Mouse (Mus musculus): ENCODE measurements around the gene Mprip. TPM values are rescaled to one million over a fixed set of nuclear protein-coding genes. Genes with fewer than 3 reads are reported as not detected.

Gene Mprip
- polyA plus RNA-seq, 1 experiment from 2014 or later, result 28.6 TPM

GRCm38 (mm10) chr11:59778874-59779223, 117.7 kb downstream of the Mprip start:
- Histone ChIP-seq H3K4me1 (replicated peaks) (no peaks in the 10 kb centered on the region; the same call in 1 of the 2 replicates), H3K9me3 (no peaks in the 10 kb centered on the region), H3K36me3 (peaks cover 52% of the 10 kb centered on the region), H3K27ac (no peak overlapping the region), H3K27me3 (ENCODE audit: insufficient read depth, poor library complexity, severe bottlenecking) (no peaks in the 10 kb centered on the region), H3K4me3 (no peak overlapping the region)
- no peak for DNase-seq (ENCODE audit: low spot score)
- 71% methylated on average over 1 of the region's 1 CpGs for WGBS

- Histone ChIP-seq H3K4me1 (replicated peaks) (no peaks in the 10 kb centered on the region; the same call in 1 of the 2 replicates), H3K36me3 (peaks cover 46% of the 10 kb centered on the region), H3K4me3 (no peak overlapping the region), H3K27ac (no peak overlapping the region), H3K27me3 (ENCODE audit: insufficient read depth, poor library complexity, severe bottlenecking) (no peaks in the 10 kb centered on the region), H3K9me3 (no peaks in the 10 kb centered on the region)
- DNase-seq (ENCODE audit: low spot score), result no peak
- WGBS, result 94% methylated on average over 4 of the region's 4 CpGs
Measured at GRCm38 (mm10) chr11:59779406-59779805, 118.3 kb downstream of the Mprip start.

GRCm38 (mm10) chr11:59780241-59780640, 119.1 kb downstream of the Mprip start:
- no peaks in the 10 kb centered on the region for H3K9me3 ChIP-seq
- no peak for DNase-seq (ENCODE audit: low spot score)
- H3K4me1 ChIP-seq (replicated peaks), result no peaks in the 10 kb centered on the region; the same call in 1 of the 2 replicates
- 87% methylated on average over 4 of the region's 4 CpGs for WGBS
- H3K27me3 ChIP-seq (ENCODE audit: insufficient read depth, poor library complexity, severe bottlenecking), result 0 out of 2 replicates have a peak, but pooled peaks cover 4% of the 10 kb centered on the region
- H3K4me3 ChIP-seq, result no peak overlapping the region
- H3K27ac ChIP-seq, result no peak overlapping the region
- peaks cover 38% of the 10 kb centered on the region for H3K36me3 ChIP-seq

GRCm38 (mm10) chr11:59782091-59782590, 121.0 kb downstream of the Mprip start:
- no peak overlapping the region for H3K27ac ChIP-seq
- 79% methylated on average over 7 of the region's 7 CpGs for WGBS
- DNase-seq (ENCODE audit: low spot score), result no peak

GRCm38 (mm10) chr11:59783591-59783990, 122.5 kb downstream of the Mprip start:
- Histone ChIP-seq H3K4me1 (replicated peaks) (peaks cover 10% of the 10 kb centered on the region), H3K27ac (no peak overlapping the region), H3K27me3 (ENCODE audit: insufficient read depth, poor library complexity, severe bottlenecking) (peaks cover 34% of the 10 kb centered on the region), H3K4me3 (no peak overlapping the region), H3K36me3 (peaks cover 5% of the 10 kb centered on the region), H3K9me3 (0 out of 2 replicates have a peak, but pooled peaks cover 2% of the 10 kb centered on the region)
- 92% methylated on average over 6 of the region's 6 CpGs for WGBS
- DNase-seq (ENCODE audit: low spot score), result no peak

More at GRCm38 (mm10) chr11:59782091-59782590, 121.0 kb downstream of the Mprip start:
- Histone ChIP-seq H3K4me3 (no peak overlapping the region), H3K4me1 (replicated peaks) (peaks cover 4% of the 10 kb centered on the region), H3K36me3 (peaks cover 19% of the 10 kb centered on the region), H3K9me3 (no peaks in the 10 kb centered on the region), H3K27me3 (ENCODE audit: insufficient read depth, poor library complexity, severe bottlenecking) (peaks cover 21% of the 10 kb centered on the region)

GRCm38 (mm10) chr11:59786444-59787198, 125.5 kb downstream of the Mprip start:
- Histone ChIP-seq H3K4me1 (replicated peaks) (peaks cover 10% of the 10 kb centered on the region), H3K27me3 (ENCODE audit: insufficient read depth, poor library complexity, severe bottlenecking) (peaks cover 35% of the 10 kb centered on the region), H3K27ac (peak overlapping the region; percentile 50; the same call in 1 of the 2 replicates), H3K4me3 (peak overlapping the region; percentile 55), H3K36me3 (peaks cover 7% of the 10 kb centered on the region), H3K9me3 (0 out of 2 replicates have a peak, but pooled peaks cover 2% of the 10 kb centered on the region)
- no peak for DNase-seq (ENCODE audit: low spot score)
- WGBS, result 54% methylated on average over 15 of the region's 15 CpGs

GRCm38 (mm10) chr11:59787199-59787781, 126.2 kb downstream of the Mprip start, which contains the start of gene Pld6:
Gene Pld6 (minus strand): TSS chr11:59787645.
- under 1% methylated on average over 51 of the region's 51 CpGs for WGBS
- Histone ChIP-seq H3K9me3 (0 out of 2 replicates have a peak, but pooled peaks cover 2% of the 10 kb centered on the region), H3K27ac (peak within 1 kb of the TSS; percentile 50)

GRCm38 (mm10) chr11:59789311-59789710, 128.2 kb downstream of the Mprip start:
- DNase-seq (ENCODE audit: low spot score), result no peak
- Histone ChIP-seq H3K9me3 (0 out of 2 replicates have a peak, but pooled peaks cover 2% of the 10 kb centered on the region), H3K4me1 (replicated peaks) (peaks cover 10% of the 10 kb centered on the region), H3K27ac (no peak overlapping the region), H3K36me3 (peaks cover 34% of the 10 kb centered on the region), H3K27me3 (ENCODE audit: insufficient read depth, poor library complexity, severe bottlenecking) (peaks cover 35% of the 10 kb centered on the region), H3K4me3 (no peak overlapping the region)
- WGBS, result 96% methylated on average over 1 of the region's 1 CpGs

More at GRCm38 (mm10) chr11:59787199-59787781, 126.2 kb downstream of the Mprip start, which contains the start of gene Pld6:
- Histone ChIP-seq H3K36me3 (peaks cover 13% of the 10 kb centered on the region), H3K4me3 (peak within 1 kb of the TSS; percentile 55), H3K4me1 (replicated peaks) (peaks cover 10% of the 10 kb centered on the region), H3K27me3 (ENCODE audit: insufficient read depth, poor library complexity, severe bottlenecking) (peaks cover 35% of the 10 kb centered on the region)
- DNase-seq (ENCODE audit: low spot score), result peak; percentile 76

- Histone ChIP-seq H3K27ac (no peak overlapping the region), H3K36me3 (peaks cover 74% of the 10 kb centered on the region), H3K4me1 (replicated peaks) (no peaks in the 10 kb centered on the region), H3K9me3 (no peaks in the 10 kb centered on the region), H3K4me3 (no peak overlapping the region), H3K27me3 (ENCODE audit: insufficient read depth, poor library complexity, severe bottlenecking) (peaks cover 3% of the 10 kb centered on the region; the same call in 1 of the 2 replicates)
- 94% methylated on average over 6 of the region's 6 CpGs for WGBS
- no peak for DNase-seq (ENCODE audit: low spot score)
Measured at GRCm38 (mm10) chr11:59793390-59793789, 132.3 kb downstream of the Mprip start.

- Histone ChIP-seq H3K9me3 (no peaks in the 10 kb centered on the region), H3K4me3 (no peak overlapping the region), H3K27ac (no peak overlapping the region), H3K36me3 (peaks cover 100% of the 10 kb centered on the region), H3K27me3 (ENCODE audit: insufficient read depth, poor library complexity, severe bottlenecking) (no peaks in the 10 kb centered on the region), H3K4me1 (replicated peaks) (no peaks in the 10 kb centered on the region)
- WGBS, result 90% methylated on average over 10 of the region's 10 CpGs
- no peak for DNase-seq (ENCODE audit: low spot score)
Measured at GRCm38 (mm10) chr11:59800412-59800811, 139.3 kb downstream of the Mprip start.

- H3K4me1 ChIP-seq (replicated peaks), result no peaks in the 10 kb centered on the region
- no peak for DNase-seq (ENCODE audit: low spot score)
- H3K4me3 ChIP-seq, result no peak overlapping the region
- no peak overlapping the region for H3K27ac ChIP-seq
- no peaks in the 10 kb centered on the region for H3K9me3 ChIP-seq
- H3K36me3 ChIP-seq, result peaks cover 100% of the 10 kb centered on the region
- WGBS, result 94% methylated on average over 8 of the region's 8 CpGs
- no peaks in the 10 kb centered on the region for H3K27me3 ChIP-seq (ENCODE audit: insufficient read depth, poor library complexity, severe bottlenecking)
Measured at GRCm38 (mm10) chr11:59801881-59802280, 140.8 kb downstream of the Mprip start.

GRCm38 (mm10) chr11:59803516-59803915, 142.4 kb downstream of the Mprip start:
- Histone ChIP-seq H3K27ac (no peak overlapping the region), H3K9me3 (no peaks in the 10 kb centered on the region), H3K4me3 (no peak overlapping the region), H3K27me3 (ENCODE audit: insufficient read depth, poor library complexity, severe bottlenecking) (no peaks in the 10 kb centered on the region), H3K36me3 (peaks cover 91% of the 10 kb centered on the region), H3K4me1 (replicated peaks) (peaks cover 2% of the 10 kb centered on the region)
- WGBS, result 92% methylated on average over 14 of the region's 14 CpGs
- no peak for DNase-seq (ENCODE audit: low spot score)

Measured in hindbrain, embryonic 10.5 days (tissue).